Mouse (Mus musculus): ENCODE data around the gene Tnik.

Tnik gene

GRCm38 (mm10) chr3:28713913-28714698 is 451.1 kb downstream of the Tnik start:
- no peak for DNase-seq (ENCODE audit: low spot score in 2 of 2)

DNA sequence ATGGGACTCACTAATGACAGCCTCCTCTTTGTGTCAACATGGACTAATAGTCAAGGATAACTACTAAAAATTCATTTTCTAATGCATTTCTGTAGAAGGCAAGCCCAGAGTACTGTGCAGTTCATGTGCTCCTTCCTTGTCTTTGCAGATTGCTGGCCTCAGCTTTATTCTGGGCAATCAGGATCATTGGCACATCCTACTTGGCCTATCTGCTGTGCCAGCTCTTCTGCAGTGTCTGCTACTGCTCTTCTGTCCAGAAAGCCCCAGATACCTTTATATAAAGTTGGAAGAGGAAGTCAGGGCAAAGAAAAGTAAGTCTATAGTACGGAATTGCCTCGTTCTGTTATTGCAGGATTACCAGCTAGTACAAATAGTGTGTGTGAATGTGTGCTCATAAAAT is 455.5 kb downstream of the Tnik start:
- DNase-seq (ENCODE audit: low spot score in 2 of 2): no peak

- no peak for DNase-seq (ENCODE audit: low spot score in 2 of 2)
Observed at GRCm38 (mm10) chr3:28721218-28721617, 458.2 kb downstream of the Tnik start.

- DNase-seq (ENCODE audit: low spot score in 2 of 2): no peak
Observed at GRCm38 (mm10) chr3:28721838-28722237, 458.8 kb downstream of the Tnik start.

GRCm38 (mm10) chr3:28722531-28722930 is 459.5 kb downstream of the Tnik start:
- no peak for DNase-seq (ENCODE audit: low spot score in 2 of 2)

DNA sequence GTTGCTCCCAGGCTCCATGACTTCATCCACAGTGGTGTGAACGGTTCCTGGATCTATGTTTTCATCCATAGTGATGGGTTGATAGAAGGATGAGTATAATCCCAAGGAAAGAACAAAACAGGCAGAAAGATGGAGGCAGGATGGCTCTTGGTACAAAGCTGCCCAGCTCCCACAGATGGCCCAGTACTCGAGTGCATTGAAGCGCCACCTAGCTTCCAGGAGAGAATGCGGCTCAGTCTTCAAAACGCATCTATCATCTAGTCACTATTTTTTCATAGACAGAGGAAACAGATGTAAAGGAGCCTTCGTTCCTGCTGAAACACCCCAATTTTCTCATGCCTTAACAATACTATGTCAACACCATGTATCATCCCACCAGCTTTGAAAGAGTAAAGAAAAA is 460.5 kb downstream of the Tnik start:
- DNase-seq (ENCODE audit: low spot score in 2 of 2): no peak

- DNase-seq (ENCODE audit: low spot score in 2 of 2): no peak
Observed at GRCm38 (mm10) chr3:28725203-28725602, 462.2 kb downstream of the Tnik start.
